Mouse (Mus musculus): ENCODE data around the gene Sema4c.

DNA sequence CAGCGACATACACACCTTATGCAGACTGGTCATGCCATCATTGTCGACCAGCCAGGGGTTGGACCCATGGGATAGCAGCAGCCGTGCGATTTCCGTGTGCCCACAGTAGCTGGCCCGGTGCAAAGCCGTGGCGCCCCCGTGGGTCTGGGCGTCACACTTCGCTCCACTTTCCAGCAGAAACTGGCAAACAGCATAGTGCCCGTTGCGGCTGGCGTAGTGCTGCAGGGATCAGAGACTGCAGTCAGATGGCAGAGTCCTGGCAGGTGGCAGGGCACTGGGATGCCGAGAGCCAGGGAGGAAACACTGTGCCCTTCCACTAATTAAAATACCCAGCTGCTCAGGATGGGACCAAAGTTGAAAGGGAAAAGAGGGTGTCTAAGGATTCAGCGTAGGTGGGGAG lies 16.3 kb downstream of the Sema4c start:
- TF ChIP-seq CTCF (conservative IDR thresholded peaks at IDR 0.05; ENCODE audit: insufficient read depth, insufficient read length, low read depth, low read length): no peak
- no peak for TF ChIP-seq POLR2A (IDR thresholded peaks at IDR 0.05; ENCODE audit: low read depth, low read length)
